Mouse (Mus musculus) small intestine, adult 2 months (tissue): ENCODE measurements at regions not wholly inside any gene's neighbourhood (a gene's known extent, or its start where the extent isn't known, plus 50 kb on each side); places are given as distances from the start of the nearest gene placed in this dataset.

Source experiments
- H3K27ac ChIP-seq: fragments of 200-500 bp; 2 replicates; pipeline ENCODE4 v1.5.1; 2012; ENCODE audit warnings: low read depth, low read length, control low read depth, inconsistent platforms; ENCODE audit not compliant: insufficient read depth
- H3K27me3 ChIP-seq: fragments of 200-500 bp; 2 replicates; pipeline ENCODE4 v1.6.1; 2012; ENCODE audit warnings: mild to moderate bottlenecking, moderate library complexity, low read length, inconsistent platforms; ENCODE audit not compliant: control insufficient read depth, insufficient read depth
- H3K36me3 ChIP-seq: fragments of 200-500 bp; 2 replicates; pipeline ENCODE4 v1.6.1; 2012; ENCODE audit warnings: mild to moderate bottlenecking, low read length, control low read depth, inconsistent platforms; ENCODE audit not compliant: control insufficient read depth, insufficient read depth
- H3K4me1 ChIP-seq: fragments of 200-500 bp; 2 replicates; pipeline ENCODE4 v1.6.1; 2012; ENCODE audit warnings: low read length, inconsistent platforms, mixed read lengths; ENCODE audit not compliant: control insufficient read depth, insufficient read depth, insufficient read length
- H3K4me3 ChIP-seq: fragments of 200-500 bp; 2 replicates; pipeline ENCODE4 v1.5.1; 2012; ENCODE audit warnings: low read depth, mild to moderate bottlenecking, control low read depth, inconsistent platforms, low read length, moderate library complexity
- CTCF ChIP-seq: fragments of 200-500 bp; IDR thresholded peaks from 2 replicates; pipeline ENCODE4 v1.5.1; 2012; ENCODE audit warnings: low read depth, mild to moderate bottlenecking, control low read depth, inconsistent platforms, low read length, moderate library complexity, mixed read lengths; ENCODE audit not compliant: insufficient replicate concordance, insufficient read length; ENCODE audit errors: extremely low read depth
- POLR2A ChIP-seq: fragments of 200-500 bp; IDR thresholded peaks from 2 replicates; pipeline ENCODE4 v1.6.1; 2012; ENCODE audit warnings: low read depth, mild to moderate bottlenecking, control low read depth, inconsistent platforms, low read length, moderate library complexity
- WGBS: fragments of 180-500 bp; shearing (Covaris S2); methylation state at CpG from one replicate; pipeline ENCODE4 v1.1.7; 2018; 5-methylcytosine and 5-hydroxymethylcytosine counted together

- no peaks in the 10 kb centered on the region for H3K36me3 ChIP-seq
- no peak overlapping the region for H3K27ac ChIP-seq
- TF ChIP-seq CTCF (no peak), POLR2A (no peak)
- H3K4me1 ChIP-seq: no peaks in the 10 kb centered on the region
- no peak overlapping the region for H3K4me3 ChIP-seq
- WGBS: 65% methylated on average over 2 of the region's 2 CpGs
- H3K27me3 ChIP-seq: no peaks in the 10 kb centered on the region
Observed at GRCm38 (mm10) chr4:105695895-105696294, 93.8 kb upstream of the Gm12728 start.

GRCm38 (mm10) chr4:105697123-105697522, 92.5 kb upstream of the Gm12728 start:
- no peak for TF ChIP-seq CTCF
- TF ChIP-seq POLR2A: no peak
- H3K4me3 ChIP-seq: no peak overlapping the region

GRCm38 (mm10) chr4:105702036-105702435, 87.6 kb upstream of the Gm12728 start:
- Histone ChIP-seq H3K27ac (no peak overlapping the region), H3K27me3 (no peaks in the 10 kb centered on the region), H3K4me1 (no peaks in the 10 kb centered on the region), H3K4me3 (no peak overlapping the region), H3K36me3 (no peaks in the 10 kb centered on the region)
- TF ChIP-seq CTCF (no peak), POLR2A (no peak)
- 83% methylated on average over 3 of the region's 3 CpGs for WGBS

More at GRCm38 (mm10) chr4:105697123-105697522, 92.5 kb upstream of the Gm12728 start:
- no peaks in the 10 kb centered on the region for H3K36me3 ChIP-seq
- H3K27ac ChIP-seq: no peak overlapping the region
- no peaks in the 10 kb centered on the region for H3K4me1 ChIP-seq
- WGBS: 87% methylated on average over 4 of the region's 4 CpGs
- no peaks in the 10 kb centered on the region for H3K27me3 ChIP-seq

DNA sequence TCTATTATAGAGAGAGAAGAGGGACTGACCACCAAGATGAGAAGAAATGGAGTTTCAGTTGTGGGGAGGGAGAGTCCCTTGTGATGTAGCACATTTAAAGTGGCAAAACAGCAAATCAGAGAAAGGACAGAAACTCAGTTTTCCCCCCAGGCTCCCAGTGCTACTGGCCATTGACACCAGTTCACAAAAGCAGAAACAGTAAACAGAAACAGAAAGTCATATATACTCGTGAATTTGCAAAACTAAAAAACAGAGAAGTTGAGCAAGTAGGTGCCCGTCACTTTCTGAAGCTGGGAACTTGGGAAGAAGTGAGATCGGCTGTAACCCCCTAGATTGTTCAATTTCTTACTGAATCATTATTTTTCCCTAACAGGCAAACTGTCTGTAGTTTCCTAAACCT, 86.3 kb upstream of the Gm12728 start:
- Histone ChIP-seq H3K27me3 (no peaks in the 10 kb centered on the region), H3K4me3 (no peak overlapping the region), H3K27ac (no peak overlapping the region), H3K36me3 (no peaks in the 10 kb centered on the region), H3K4me1 (no peaks in the 10 kb centered on the region)
- TF ChIP-seq POLR2A (no peak), CTCF (no peak)
- WGBS: 69% methylated on average over 3 of the region's 3 CpGs

DNA sequence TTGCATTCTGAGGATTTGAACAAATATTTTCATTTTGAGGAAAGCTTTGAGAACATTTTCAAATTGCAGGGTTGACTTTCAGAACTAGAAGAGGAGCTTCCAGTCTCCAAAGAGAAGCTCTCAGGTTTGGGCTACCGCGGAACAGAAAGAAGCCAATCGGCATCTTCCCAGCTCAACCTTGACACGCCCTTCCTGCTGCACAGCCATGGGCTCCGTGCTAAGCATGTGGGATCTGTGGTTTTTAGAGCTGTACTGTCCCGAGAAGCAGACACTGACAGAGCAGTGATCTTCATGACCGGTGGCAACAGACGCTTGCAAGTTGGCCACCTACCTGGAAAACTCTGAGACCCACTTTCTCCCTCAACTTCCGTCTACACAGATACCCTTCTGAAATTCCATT, 85.4 kb upstream of the Gm12728 start:
- Histone ChIP-seq H3K36me3 (no peaks in the 10 kb centered on the region), H3K4me1 (no peaks in the 10 kb centered on the region), H3K4me3 (no peak overlapping the region), H3K27me3 (no peaks in the 10 kb centered on the region), H3K27ac (no peak overlapping the region)
- TF ChIP-seq POLR2A: no peak
- TF ChIP-seq CTCF: no peak
- 75% methylated on average over 9 of the region's 9 CpGs for WGBS

- H3K27ac ChIP-seq: no peak overlapping the region
- H3K36me3 ChIP-seq: no peaks in the 10 kb centered on the region
- no peaks in the 10 kb centered on the region for H3K27me3 ChIP-seq
- no peak overlapping the region for H3K4me3 ChIP-seq
- H3K4me1 ChIP-seq: no peaks in the 10 kb centered on the region
- 45% methylated on average over 6 of the region's 6 CpGs for WGBS
- TF ChIP-seq CTCF: no peak
- TF ChIP-seq POLR2A: no peak
Observed at GRCm38 (mm10) chr4:105705996-105706395, 83.7 kb upstream of the Gm12728 start.

DNA sequence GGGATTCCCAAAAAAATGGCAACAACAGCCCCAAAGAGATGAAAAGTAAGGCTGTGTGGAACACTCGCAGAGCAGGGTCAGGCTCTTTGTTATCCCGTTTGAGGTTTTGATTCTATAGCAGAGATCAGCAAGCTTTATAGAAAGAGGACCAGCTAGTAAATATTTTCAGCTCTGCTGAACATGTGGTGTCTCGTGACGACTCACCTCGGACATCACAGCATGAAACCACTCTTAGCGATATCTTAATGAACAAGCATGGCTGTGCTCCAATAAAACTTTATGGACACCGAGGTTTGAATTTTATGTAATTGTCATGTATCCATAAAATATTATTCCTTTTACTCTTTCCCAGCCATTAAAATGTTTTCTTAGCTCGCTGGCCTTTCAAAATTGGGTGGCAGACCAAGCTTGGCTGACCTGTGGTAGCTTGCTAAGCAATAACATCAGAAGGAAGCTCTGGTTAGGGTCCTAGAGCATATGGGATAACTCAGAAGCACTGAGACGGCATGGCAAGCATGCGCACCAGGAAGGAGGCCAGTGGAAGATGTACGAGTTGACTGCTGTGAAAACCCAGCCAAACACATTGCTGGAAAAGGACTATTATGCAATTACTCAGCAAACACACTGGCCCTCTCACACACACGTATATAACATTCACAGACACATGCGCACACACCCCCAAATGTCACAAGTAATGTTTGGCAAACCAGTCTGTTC, 81.4 kb upstream of the Gm12728 start:
- Histone ChIP-seq H3K27ac (no peak overlapping the region), H3K27me3 (no peaks in the 10 kb centered on the region), H3K4me3 (no peak overlapping the region), H3K4me1 (no peaks in the 10 kb centered on the region), H3K36me3 (no peaks in the 10 kb centered on the region)
- TF ChIP-seq POLR2A: no peak
- no peak for TF ChIP-seq CTCF
- 80% methylated on average over 13 of the region's 13 CpGs for WGBS
